Mouse (Mus musculus): ENCODE measurements around the gene Ankrd13a. TPM values are rescaled to one million over a fixed set of nuclear protein-coding genes. Genes with fewer than 3 reads are reported as not detected.

Ankrd13a gene
- total and polyA plus RNA-seq, 3 experiments = 73.8 to 123 (median 89.4) TPM

- dilution Hi-C loops (cut with MboI; ENCODE audit: extremely low pct_ligation_motif_present, extremely low pct_unique_long_range_greater_than_20kb, low sequenced_read_pairs) (no loop called here), in situ Hi-C loops (cut with MboI; ENCODE audit: low pct_ligation_motif_present, low pct_unique_long_range_greater_than_20kb, low sequenced_read_pairs) (no loop called here)
- H3K79me2 ChIP-seq (replicated peaks; ENCODE audit: control insufficient read depth, extremely low read depth, insufficient read depth, poor library complexity, severe bottlenecking) = no peaks in the 10 kb centered on the region
- TF ChIP-seq CHD1 (IDR thresholded peaks at IDR 0.05; ENCODE audit: low read depth, low read length) = no peak
- no peak for TF ChIP-seq UBTF (IDR thresholded peaks at IDR 0.05; ENCODE audit: low read depth, low read length)
- TF ChIP-seq CHD2 (IDR thresholded peaks at IDR 0.05; ENCODE audit: low read length) = no peak
- no peak for TF ChIP-seq SMC3 (IDR thresholded peaks at IDR 0.05; ENCODE audit: low read depth, low read length)
- TF ChIP-seq KAT2A (IDR thresholded peaks at IDR 0.05; ENCODE audit: insufficient replicate concordance, low read length) = no peak
- no peak for TF ChIP-seq ZC3H11A (IDR thresholded peaks at IDR 0.05; ENCODE audit: low read depth, low read length)
- no peak for TF ChIP-seq ZMIZ1 (IDR thresholded peaks at IDR 0.05; ENCODE audit: low read depth, low read length)
- TF ChIP-seq MAX (IDR thresholded peaks at IDR 0.05; ENCODE audit: low read length) = no peak
- TF ChIP-seq MAFK (IDR thresholded peaks at IDR 0.05; ENCODE audit: insufficient replicate concordance, low read length) = no peak
- TF ChIP-seq POLR2A (IDR thresholded peaks at IDR 0.05; ENCODE audit: low read depth, low read length) = no peak
- no peak for TF ChIP-seq USF2 (conservative IDR thresholded peaks at IDR 0.05; ENCODE audit: low read depth, low read length)
- no peak for TF ChIP-seq USF1 (IDR thresholded peaks at IDR 0.05; ENCODE audit: low read depth, low read length)
- TF ChIP-seq MAZ (IDR thresholded peaks at IDR 0.05; ENCODE audit: low read depth, low read length) = no peak
- no peak for TF ChIP-seq ZNF384 (IDR thresholded peaks at IDR 0.05; ENCODE audit: low read depth, low read length)
- no peak for TF ChIP-seq EP300 (IDR thresholded peaks at IDR 0.05; ENCODE audit: low read length)
- no peak for DNase-seq (ENCODE audit: extremely low read depth)
- H3K4me2 ChIP-seq (ENCODE audit: insufficient read depth, low read depth, poor library complexity, severe bottlenecking) = no peak overlapping the region
- H3K4me3 ChIP-seq (replicated peaks in 1 of 3; ENCODE audit: low read depth in 2 of 3, low read length in 2 of 3, poor library complexity in 1 of 3) = no peak overlapping the region
- no peak overlapping the region for H3K27ac ChIP-seq (ENCODE audit: insufficient read depth, low read depth)
- H3K9me3 ChIP-seq (replicated peaks; ENCODE audit: low read length) = no peaks in the 10 kb centered on the region
- H3K9ac ChIP-seq (ENCODE audit: insufficient read depth, low read depth) = no peak overlapping the region
- H3K36me3 ChIP-seq (replicated peaks in 1 of 2; ENCODE audit: control insufficient read depth in 1 of 2, insufficient read depth in 1 of 2, low read length in 1 of 2) = peaks cover 84 to 97% of the 10 kb centered on the region in 2 experiments
- H3K4me1 ChIP-seq (ENCODE audit: control insufficient read depth in 1 of 2, insufficient read depth in 2 of 2) = peaks cover 0 to 27% of the 10 kb centered on the region in 2 experiments; a peak in 2 of 4 replicates
- no peaks in the 10 kb centered on the region for H3K27me3 ChIP-seq (replicated peaks)
These were observed 33.9 kb upstream of the Ankrd13a start for GRCm38 (mm10) chr5:114740595-114740994.

- dilution Hi-C loops (cut with MboI; ENCODE audit: extremely low pct_ligation_motif_present, extremely low pct_unique_long_range_greater_than_20kb, low sequenced_read_pairs) (no loop called here), in situ Hi-C loops (cut with MboI; ENCODE audit: low pct_ligation_motif_present, low pct_unique_long_range_greater_than_20kb, low sequenced_read_pairs) (no loop called here)
- H3K9ac ChIP-seq (ENCODE audit: insufficient read depth, low read depth) = no peak overlapping the region
- no peak overlapping the region for H3K4me2 ChIP-seq (ENCODE audit: insufficient read depth, low read depth, poor library complexity, severe bottlenecking)
- TF ChIP-seq USF1 (IDR thresholded peaks at IDR 0.05; ENCODE audit: low read depth, low read length) (no peak), ELF1 (IDR thresholded peaks at IDR 0.05; ENCODE audit: low read depth, low read length) (no peak)
- H3K27me3 ChIP-seq (replicated peaks) = no peaks in the 10 kb centered on the region
- no peaks in the 10 kb centered on the region for H3K9me3 ChIP-seq (replicated peaks; ENCODE audit: low read length)
- H3K4me1 ChIP-seq (ENCODE audit: control insufficient read depth in 1 of 2, insufficient read depth in 2 of 2) = peaks cover 5 to 46% of the 10 kb centered on the region in 2 experiments
- H3K27ac ChIP-seq (ENCODE audit: insufficient read depth, low read depth) = no peak overlapping the region
- no peak overlapping the region for H3K4me3 ChIP-seq (replicated peaks in 1 of 3; ENCODE audit: low read depth in 2 of 3, low read length in 2 of 3, poor library complexity in 1 of 3)
- H3K36me3 ChIP-seq (replicated peaks in 1 of 2; ENCODE audit: control insufficient read depth in 1 of 2, insufficient read depth in 1 of 2, low read length in 1 of 2) = peaks cover 73 to 88% of the 10 kb centered on the region in 2 experiments
- no peak for DNase-seq (ENCODE audit: extremely low read depth)
- H3K79me2 ChIP-seq (replicated peaks; ENCODE audit: control insufficient read depth, extremely low read depth, insufficient read depth, poor library complexity, severe bottlenecking) = no peaks in the 10 kb centered on the region
These were observed 31.9 kb upstream of the Ankrd13a start for GRCm38 (mm10) chr5:114742572-114742971.

Measured in CH12.LX (cell line).